Mouse (Mus musculus): Measurements from ENCODE around the gene Krtcap2.
A peak's percentile ranks its signal among the peaks of the same experiment; 100 is the strongest.
"Not testable (repeated sequence)": the region's sequence is repeated elsewhere in the genome, so short reads cannot be mapped to it uniquely, and the experiment has no call there.

Gene Krtcap2

GRCm38 (mm10) chr3:89245688-89246171 is at the start of gene Krtcap2:
Gene Krtcap2, plus strand, starts transcription at chr3:89245966.
- DNase-seq (ENCODE audit: low read depth, low spot score) = peak; percentile 96

- peak; percentile 95 for DNase-seq (ENCODE audit: low read depth, low spot score)
Observed at GRCm38 (mm10) chr3:89195979-89196877, 49.5 kb upstream of the Krtcap2 start.

- no peak for DNase-seq (ENCODE audit: low read depth, low spot score)
Observed at GRCm38 (mm10) chr3:89199839-89200238, 45.9 kb upstream of the Krtcap2 start.

- peak; percentile 97 for DNase-seq (ENCODE audit: low read depth, low spot score)
Observed at GRCm38 (mm10) chr3:89202253-89203141, 43.3 kb upstream of the Krtcap2 start, which contains the start of gene Gba. Gene Gba, plus strand, starts transcription at chr3:89202928.

- no peak for DNase-seq (ENCODE audit: low read depth, low spot score)
Observed at GRCm38 (mm10) chr3:89203142-89203514, 42.6 kb upstream of the Krtcap2 start.

- no peak for DNase-seq (ENCODE audit: low read depth, low spot score)
Observed at GRCm38 (mm10) chr3:89206079-89206478, 39.7 kb upstream of the Krtcap2 start.

GRCm38 (mm10) chr3:89206695-89207094 is 39.1 kb upstream of the Krtcap2 start:
- no peak for DNase-seq (ENCODE audit: low read depth, low spot score)

GRCm38 (mm10) chr3:89208075-89208657 is 37.6 kb upstream of the Krtcap2 start:
- no peak for DNase-seq (ENCODE audit: low read depth, low spot score)

- no peak for DNase-seq (ENCODE audit: low read depth, low spot score)
Observed at GRCm38 (mm10) chr3:89208736-89209135, 37.0 kb upstream of the Krtcap2 start.

- DNase-seq (ENCODE audit: low read depth, low spot score) = no peak
Observed at GRCm38 (mm10) chr3:89209731-89210130, 36.0 kb upstream of the Krtcap2 start.

GRCm38 (mm10) chr3:89210162-89210561 is 35.6 kb upstream of the Krtcap2 start:
- DNase-seq (ENCODE audit: low read depth, low spot score) = no peak

GRCm38 (mm10) chr3:89210731-89211130 is 35.0 kb upstream of the Krtcap2 start:
- DNase-seq (ENCODE audit: low read depth, low spot score) = no peak

- peak; percentile 96 for DNase-seq (ENCODE audit: low read depth, low spot score)
Observed at GRCm38 (mm10) chr3:89213803-89214530, 31.8 kb upstream of the Krtcap2 start.

- peak; percentile 46 for DNase-seq (ENCODE audit: low read depth, low spot score)
Observed at GRCm38 (mm10) chr3:89214681-89215411, 30.9 kb upstream of the Krtcap2 start, which contains the start of gene Thbs3. Gene Thbs3, plus strand, starts transcription at chr3:89215180.

- peak; percentile 94 for DNase-seq (ENCODE audit: low read depth, low spot score)
Observed at GRCm38 (mm10) chr3:89215853-89216252, 29.9 kb upstream of the Krtcap2 start.

- DNase-seq (ENCODE audit: low read depth, low spot score) = not testable (repeated sequence)
Observed at GRCm38 (mm10) chr3:89216407-89216806, 29.4 kb upstream of the Krtcap2 start.

GRCm38 (mm10) chr3:89218271-89218670 is 27.5 kb upstream of the Krtcap2 start:
- no peak for DNase-seq (ENCODE audit: low read depth, low spot score)

- no peak for DNase-seq (ENCODE audit: low read depth, low spot score)
Observed at GRCm38 (mm10) chr3:89219546-89219945, 26.2 kb upstream of the Krtcap2 start.

- DNase-seq (ENCODE audit: low read depth, low spot score) = peak; percentile 56
Observed at GRCm38 (mm10) chr3:89221167-89221566, 24.6 kb upstream of the Krtcap2 start.

- DNase-seq (ENCODE audit: low read depth, low spot score) = no peak
Observed at GRCm38 (mm10) chr3:89224796-89225195, 21.0 kb upstream of the Krtcap2 start.

Measured in brain, adult 2 months (tissue).